18 mouse cellular contexts compared by ENCODE assay signal in the genomic region with DNA sequence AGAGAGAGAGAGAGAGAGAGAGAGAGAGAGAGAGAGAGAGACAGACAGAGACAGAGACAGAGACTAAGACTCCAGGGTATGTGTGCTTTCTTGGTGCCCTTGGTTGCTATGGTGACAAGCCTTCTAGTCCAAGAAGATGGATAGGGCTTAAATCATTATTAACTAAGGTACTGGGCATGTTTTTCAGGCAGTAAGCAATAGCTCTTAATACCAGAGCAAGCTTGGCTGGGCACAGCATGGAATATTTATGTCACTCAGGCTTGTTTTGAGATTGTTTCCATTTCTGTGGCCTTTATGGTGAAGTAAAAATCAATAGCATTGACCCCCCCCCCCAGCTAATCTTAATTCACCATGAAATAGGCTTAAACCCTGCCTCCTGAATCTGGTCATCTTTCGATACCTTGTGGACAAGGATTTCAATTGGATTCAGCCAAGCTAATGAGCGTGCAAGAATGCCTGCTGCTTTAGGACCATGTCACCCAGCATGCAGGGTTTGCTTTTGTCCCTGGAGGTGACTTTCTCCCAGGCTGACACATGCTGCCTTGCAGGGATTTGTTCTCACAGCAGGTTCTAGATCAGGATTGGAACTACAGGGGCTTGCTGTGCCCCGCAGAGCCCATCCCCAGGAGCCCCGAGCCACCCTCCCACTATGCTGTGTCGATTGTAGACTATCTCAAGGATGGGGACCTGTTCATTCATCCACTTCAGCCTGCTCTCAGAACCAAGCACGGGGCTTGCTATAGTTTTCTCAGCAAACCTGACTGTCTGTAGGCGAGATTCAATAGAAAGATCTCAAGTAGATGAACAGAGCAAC. TPM values are rescaled to one million over a fixed set of nuclear protein-coding genes. Genes with fewer than 3 reads are reported as not detected.
DNase-seq lines count a peak whose midpoint lies in the region; ATAC-seq lines count a peak whose summit lies in the region.
"Had no signal": no experiment of that assay in that cellular context is flagged by ENCODE, and none has a peak within 500 bp of the region (broad histone marks: within the 10 kb centered on the region; RNA-seq: fewer than 3 reads in every experiment).

No protein-coding gene starts in this region.

- H3K27ac ChIP-seq in hindbrain, embryonic 11.5 days (ENCODE audit: low read depth, low read length): peak overlapping the region; percentile 51; the same call in 1 of the 2 replicates
- no peak overlapping the region for H3K27ac ChIP-seq in midbrain, embryonic 11.5 days (ENCODE audit: low read depth, low read length)
- no peak overlapping the region; the same call in 1 of the 2 replicates for H3K27ac ChIP-seq in neural tube, embryonic 12.5 days
- no peak overlapping the region for H3K27ac ChIP-seq in intestine, embryonic 15.5 days
- H3K27ac ChIP-seq: embryonic facial prominence, embryonic 15.5 days; forebrain, embryonic 12.5 days; heart, embryonic 15.5 days; layer of hippocampus, adult 2 months had no signal

- H3K36me3 ChIP-seq in hindbrain, embryonic 11.5 days (ENCODE audit: control insufficient read depth, insufficient read depth, low read length): no peaks in the 10 kb centered on the region
- no peaks in the 10 kb centered on the region for H3K36me3 ChIP-seq in midbrain, embryonic 11.5 days (ENCODE audit: control insufficient read depth, insufficient read depth, low read length)
- H3K36me3 ChIP-seq in neural tube, embryonic 12.5 days: no peaks in the 10 kb centered on the region
- H3K36me3 ChIP-seq in intestine, embryonic 15.5 days: no peaks in the 10 kb centered on the region
- H3K36me3 ChIP-seq: embryonic facial prominence, embryonic 15.5 days; forebrain, embryonic 12.5 days; heart, embryonic 15.5 days had no signal

- no peak overlapping the region for H3K4me2 ChIP-seq in hindbrain, embryonic 11.5 days (replicated peaks; ENCODE audit: low read depth, low read length)
- H3K4me2 ChIP-seq in midbrain, embryonic 11.5 days: no peak overlapping the region
- no peak overlapping the region for H3K4me2 ChIP-seq in neural tube, embryonic 12.5 days (replicated peaks)
- H3K4me2 ChIP-seq in intestine, embryonic 15.5 days (replicated peaks): no peak overlapping the region
- H3K4me2 ChIP-seq: embryonic facial prominence, embryonic 15.5 days; forebrain, embryonic 12.5 days; heart, embryonic 15.5 days had no signal

- H3K9me3 ChIP-seq in hindbrain, embryonic 11.5 days (ENCODE audit: control insufficient read depth, low read length): no peaks in the 10 kb centered on the region
- no peaks in the 10 kb centered on the region for H3K9me3 ChIP-seq in midbrain, embryonic 11.5 days (ENCODE audit: control insufficient read depth, low read length)
- no peaks in the 10 kb centered on the region for H3K9me3 ChIP-seq in neural tube, embryonic 12.5 days
- no peaks in the 10 kb centered on the region for H3K9me3 ChIP-seq in intestine, embryonic 15.5 days
- H3K9me3 ChIP-seq: embryonic facial prominence, embryonic 15.5 days; forebrain, embryonic 12.5 days; heart, embryonic 15.5 days had no signal

- no peak overlapping the region for H3K9ac ChIP-seq in hindbrain, embryonic 11.5 days (ENCODE audit: low read depth, low read length)
- H3K9ac ChIP-seq in midbrain, embryonic 11.5 days (ENCODE audit: low read length): no peak overlapping the region
- H3K9ac ChIP-seq in neural tube, embryonic 12.5 days: no peak overlapping the region
- H3K9ac ChIP-seq in intestine, embryonic 15.5 days: no peak overlapping the region
- H3K9ac ChIP-seq: embryonic facial prominence, embryonic 15.5 days; forebrain, embryonic 12.5 days; heart, embryonic 15.5 days had no signal

- H3K4me1 ChIP-seq in hindbrain, embryonic 11.5 days (replicated peaks; ENCODE audit: control insufficient read depth, insufficient read depth, low read length): no peaks in the 10 kb centered on the region
- 0 out of 2 replicates have a peak, but pooled peaks cover 2% of the 10 kb centered on the region for H3K4me1 ChIP-seq in midbrain, embryonic 11.5 days (ENCODE audit: control insufficient read depth, insufficient read depth, low read length)
- peaks cover 9% of the 10 kb centered on the region for H3K4me1 ChIP-seq in neural tube, embryonic 12.5 days
- no peaks in the 10 kb centered on the region for H3K4me1 ChIP-seq in intestine, embryonic 15.5 days (replicated peaks)
- H3K4me1 ChIP-seq: embryonic facial prominence, embryonic 15.5 days; heart, embryonic 15.5 days had no signal

- H3K4me3 ChIP-seq in hindbrain, embryonic 11.5 days (ENCODE audit: low read depth, low read length): no peak overlapping the region
- H3K4me3 ChIP-seq in midbrain, embryonic 11.5 days (ENCODE audit: low read depth, low read length): no peak overlapping the region
- H3K4me3 ChIP-seq in neural tube, embryonic 12.5 days: no peak overlapping the region
- no peak overlapping the region for H3K4me3 ChIP-seq in intestine, embryonic 15.5 days (replicated peaks)
- H3K4me3 ChIP-seq: embryonic facial prominence, embryonic 15.5 days; forebrain, embryonic 12.5 days; heart, embryonic 15.5 days; layer of hippocampus, adult 2 months had no signal

- peak; percentile 83 for ATAC-seq in hindbrain, embryonic 11.5 days (ENCODE audit: low FRiP score)
- ATAC-seq in midbrain, embryonic 11.5 days (ENCODE audit: low FRiP score): peak; percentile 86
- ATAC-seq in neural tube, embryonic 12.5 days (ENCODE audit: low FRiP score, low read depth): peak; percentile 87
- no peak for ATAC-seq in frontal cortex, adult (ENCODE audit: low TSS enrichment)
- ATAC-seq in intestine, embryonic 15.5 days: no peak

- H3K27me3 ChIP-seq in hindbrain, embryonic 11.5 days (ENCODE audit: control insufficient read depth, insufficient read depth, low read length): peaks cover 13% of the 10 kb centered on the region; the same call in 1 of the 2 replicates
- H3K27me3 ChIP-seq in midbrain, embryonic 11.5 days (ENCODE audit: control insufficient read depth, insufficient read depth, low read length): peaks cover 87% of the 10 kb centered on the region
- H3K27me3 ChIP-seq in neural tube, embryonic 12.5 days (replicated peaks): peaks cover 64% of the 10 kb centered on the region
- H3K27me3 ChIP-seq in intestine, embryonic 15.5 days (replicated peaks): no peaks in the 10 kb centered on the region
- H3K27me3 ChIP-seq: embryonic facial prominence, embryonic 15.5 days had no signal

- DNase-seq in brain, adult 2 months (ENCODE audit: low read depth, low spot score): peak; percentile 40
- peak; percentile 41 for DNase-seq in hindbrain, embryonic 11.5 days (ENCODE audit: low spot score)
- DNase-seq in midbrain, embryonic 11.5 days (ENCODE audit: low spot score, missing footprints): peak; percentile 92
- DNase-seq in left cerebral cortex, adult 18-20 months (ENCODE audit: low spot score in 2 of 2): no peak
- no peak for DNase-seq in yolk sac, embryonic 10.5 days (ENCODE audit: low spot score)
- DNase-seq: adrenal gland, postnatal 36 days; heart, adult 11 months; liver; lung, adult 2 months; lung, postnatal 4 days; thymus, adult 2 months had no signal

- WGBS in hindbrain, embryonic 11.5 days: 29% methylated on average over 7 of the region's 7 CpGs
- 21% methylated on average over 7 of the region's 7 CpGs for WGBS in midbrain, embryonic 11.5 days
- 39% methylated on average over 7 of the region's 7 CpGs for WGBS in neural tube, embryonic 12.5 days
- WGBS in intestine, embryonic 15.5 days: 75% methylated on average over 7 of the region's 7 CpGs

RNA-seq across cellular contexts. Expression of a gene that starts 51.5 kb away (rescaled TPM):
- 0.73 and 0.91 TPM in 2 replicates for polyA plus RNA-seq in hindbrain, embryonic 11.5 days (2014; fragmentation: Nextera tagmentation; extraction: Ambion mirVana)
- 0.66 and 0.89 TPM in 2 replicates for polyA plus RNA-seq in midbrain, embryonic 11.5 days (2014; fragmentation: Nextera tagmentation; extraction: Ambion mirVana)
- 5.6 and 7.1 TPM in 2 replicates for polyA plus RNA-seq in neural tube, embryonic 12.5 days (2016; fragmentation: Nextera tagmentation; extraction: Ambion mirVana)
- polyA plus RNA-seq in intestine, embryonic 15.5 days (2015; fragmentation: Nextera tagmentation; extraction: Ambion mirVana): 0.24 and 0.29 TPM in 2 replicates
- total RNA-seq in left cerebral cortex, adult 18-20 months (2021): 10 to 100 TPM; 71.3 to 76.3 TPM
- polyA plus RNA-seq: lung, adult 2 months had no signal

Comparison
In these comparisons a context has a peak if more than half of its experiments do, and no peak if none do; other contexts are left out.
1. DNase-seq: peak in brain, adult 2 months (single experiment), hindbrain, embryonic 11.5 days (single experiment) and midbrain, embryonic 11.5 days (single experiment); none in left cerebral cortex, adult 18-20 months (0 of 2) and yolk sac, embryonic 10.5 days (single experiment).
2. ATAC-seq: peak in hindbrain, embryonic 11.5 days (single experiment), midbrain, embryonic 11.5 days (single experiment) and neural tube, embryonic 12.5 days (single experiment); none in frontal cortex, adult (single experiment) and intestine, embryonic 15.5 days (single experiment).